Mouse (Mus musculus) erythroblast, embryonic 14.5 days (primary cell): ENCODE data around the gene Apoc2.

ENCODE experiments used
- GATA1 ChIP-seq: IDR thresholded peaks from 2 replicates; pipeline ENCODE4 v1.6.1; 2012; ENCODE audit warnings: low read length, inconsistent platforms, mixed read lengths
- TAL1 ChIP-seq: IDR thresholded peaks from 3 replicates; pipeline ENCODE4 v1.6.1; 2012; ENCODE audit warnings: low read length, inconsistent platforms, mixed read lengths

- TF ChIP-seq GATA1 (no peak), TAL1 (no peak)
These were observed 13.7 kb upstream of the Apoc2 start for GRCm38 (mm10) chr7:19691434-19691833.
